Mouse (Mus musculus): ENCODE data around the gene Htr6. TPM values are rescaled to one million over a fixed set of nuclear protein-coding genes. Genes with fewer than 3 reads are reported as not detected.

The Htr6 gene
- total RNA-seq, 2 experiments from 2014 or later, result 5.9 to 6.9 TPM

GRCm38 (mm10) chr4:139059569-139059968 lies 15.8 kb downstream of the Htr6 start:
- DNase-seq (ENCODE audit: extremely low spot score in 1 of 2, low spot score in 2 of 2), result no peak
- TF ChIP-seq CTCF (IDR thresholded peaks at IDR 0.05), result no peak

GRCm38 (mm10) chr4:139058029-139058428 lies 17.3 kb downstream of the Htr6 start:
- Histone ChIP-seq H3K27ac (no peak overlapping the region), H3K4me3 (no peak overlapping the region)
- no peak for DNase-seq (ENCODE audit: extremely low spot score in 1 of 2, low spot score in 2 of 2)
- intact Hi-C loops (cut with DNase I), result no loop called here
- no peak for TF ChIP-seq CTCF (IDR thresholded peaks at IDR 0.05)

More at GRCm38 (mm10) chr4:139059569-139059968, 15.8 kb downstream of the Htr6 start:
- H3K27ac ChIP-seq, result no peak overlapping the region
- no peak overlapping the region for H3K4me3 ChIP-seq
- intact Hi-C loops (cut with DNase I), result no loop called here

DNA sequence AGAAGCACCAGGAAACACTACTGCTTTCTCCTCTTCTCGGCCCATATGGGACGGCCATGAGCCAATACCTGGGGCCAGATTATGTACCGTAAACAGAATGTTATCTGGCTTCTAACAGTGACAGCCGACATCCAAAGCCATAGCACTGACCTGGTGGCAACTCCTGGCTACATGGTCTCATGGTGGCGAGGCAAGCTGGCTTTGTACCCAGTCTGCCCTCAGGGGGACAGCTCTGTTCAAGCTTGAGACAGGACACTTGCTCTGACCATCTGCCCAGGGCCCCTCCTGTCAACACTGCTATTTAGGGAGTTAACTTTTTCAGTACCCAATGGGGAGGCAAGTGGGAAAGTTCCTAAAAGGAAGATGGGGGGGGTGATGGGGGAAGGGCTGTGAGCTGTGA lies 18.1 kb downstream of the Htr6 start:
- Histone ChIP-seq H3K27ac (no peak overlapping the region), H3K4me3 (no peak overlapping the region)
- TF ChIP-seq CTCF (IDR thresholded peaks at IDR 0.05), result no peak
- intact Hi-C loops (cut with DNase I), result no loop called here
- DNase-seq (ENCODE audit: extremely low spot score in 1 of 2, low spot score in 2 of 2), result no peak

DNA sequence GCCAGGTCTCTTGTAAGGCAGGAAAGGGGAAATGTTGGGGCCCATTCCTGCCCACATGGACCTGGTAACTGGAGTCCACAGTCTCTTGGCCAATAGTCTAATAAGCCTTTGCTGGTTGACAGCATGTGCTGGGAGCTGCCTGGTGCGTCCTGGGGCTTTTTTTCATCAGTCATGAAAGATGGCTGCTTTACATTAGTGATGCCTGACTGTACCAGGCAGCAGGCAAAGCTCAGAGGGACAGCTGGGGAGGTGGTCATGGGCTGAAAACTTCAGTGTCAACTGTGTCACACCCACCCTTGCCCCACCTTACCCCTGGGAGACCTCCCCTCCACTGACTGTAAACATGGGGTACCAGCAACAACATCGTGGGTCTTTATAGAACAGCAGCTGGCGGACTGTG lies 19.6 kb downstream of the Htr6 start:
- Histone ChIP-seq H3K4me3 (no peak overlapping the region), H3K27ac (no peak overlapping the region)
- DNase-seq (ENCODE audit: extremely low spot score in 1 of 2, low spot score in 2 of 2), result no peak
- TF ChIP-seq CTCF (IDR thresholded peaks at IDR 0.05), result no peak
- intact Hi-C loops (cut with DNase I), result no loop called here

- peak in 1 of 2 experiments; percentile 24 for DNase-seq (ENCODE audit: extremely low spot score in 1 of 2, low spot score in 2 of 2)
- Histone ChIP-seq H3K4me3 (no peak overlapping the region), H3K27ac (no peak overlapping the region)
- no peak for TF ChIP-seq CTCF (IDR thresholded peaks at IDR 0.05)
- intact Hi-C loops (cut with DNase I), result no loop called here
Measured at GRCm38 (mm10) chr4:139055336-139055735, 20.0 kb downstream of the Htr6 start.

GRCm38 (mm10) chr4:139054300-139054923 lies 21.0 kb downstream of the Htr6 start:
- TF ChIP-seq CTCF (IDR thresholded peaks at IDR 0.05), result peak; percentile 58
- no peak overlapping the region for H3K27ac ChIP-seq
- peak; percentile 47 to 70 for DNase-seq (ENCODE audit: extremely low spot score in 1 of 2, low spot score in 2 of 2)
- intact Hi-C loops (cut with DNase I), result no loop called here
- no peak overlapping the region for H3K4me3 ChIP-seq

- Histone ChIP-seq H3K4me3 (no peak overlapping the region), H3K27ac (no peak overlapping the region)
- no peak for DNase-seq (ENCODE audit: extremely low spot score in 1 of 2, low spot score in 2 of 2)
- intact Hi-C loops (cut with DNase I), result no loop called here
- no peak for TF ChIP-seq CTCF (IDR thresholded peaks at IDR 0.05)
Measured at GRCm38 (mm10) chr4:139053391-139053790, 22.0 kb downstream of the Htr6 start.

- no peak for TF ChIP-seq CTCF (IDR thresholded peaks at IDR 0.05)
- intact Hi-C loops (cut with DNase I), result no loop called here
- no peak overlapping the region for H3K27ac ChIP-seq
Measured at GRCm38 (mm10) chr4:139052796-139053195, 22.6 kb downstream of the Htr6 start.

GRCm38 (mm10) chr4:139048518-139048917 lies 26.9 kb downstream of the Htr6 start:
- H3K4me3 ChIP-seq, result no peak overlapping the region
- no peak for TF ChIP-seq CTCF (IDR thresholded peaks at IDR 0.05)
- intact Hi-C loops (cut with DNase I), result no loop called here
- no peak for DNase-seq (ENCODE audit: extremely low spot score in 1 of 2, low spot score in 2 of 2)
- H3K27ac ChIP-seq, result peak overlapping the region; percentile 33; the same call in 1 of the 2 replicates

More at GRCm38 (mm10) chr4:139052796-139053195, 22.6 kb downstream of the Htr6 start:
- DNase-seq (ENCODE audit: extremely low spot score in 1 of 2, low spot score in 2 of 2), result no peak
- no peak overlapping the region for H3K4me3 ChIP-seq

- no peak for DNase-seq (ENCODE audit: extremely low spot score in 1 of 2, low spot score in 2 of 2)
- no peak for TF ChIP-seq CTCF (IDR thresholded peaks at IDR 0.05)
- Histone ChIP-seq H3K4me3 (no peak overlapping the region), H3K27ac (no peak overlapping the region)
- intact Hi-C loops (cut with DNase I), result no loop called here
Measured at GRCm38 (mm10) chr4:139046354-139046753, 29.0 kb downstream of the Htr6 start.

DNA sequence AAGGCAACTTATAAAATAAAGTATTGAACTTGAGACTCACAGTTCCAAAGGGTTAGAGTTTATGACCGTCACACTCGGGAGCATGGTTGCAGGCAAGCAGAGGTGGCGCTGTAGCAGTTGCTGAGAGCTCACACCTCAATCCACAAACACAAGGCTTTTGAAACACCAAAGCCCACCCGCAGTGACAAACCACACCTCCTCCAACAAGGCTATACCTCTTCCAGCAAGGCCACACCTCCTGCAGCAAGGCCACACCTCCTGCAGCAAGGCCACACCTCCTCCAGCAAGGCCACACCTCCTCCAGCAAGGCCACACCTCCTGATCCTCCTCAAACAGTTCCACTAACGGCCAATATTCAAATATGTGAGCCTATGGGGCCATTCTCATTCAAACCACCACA lies 30.8 kb downstream of the Htr6 start:
- intact Hi-C loops (cut with DNase I), result no loop called here
- Histone ChIP-seq H3K27ac (no peak overlapping the region), H3K4me3 (no peak overlapping the region)
- DNase-seq (ENCODE audit: extremely low spot score in 1 of 2, low spot score in 2 of 2), result no peak
- TF ChIP-seq CTCF (IDR thresholded peaks at IDR 0.05), result no peak

DNA sequence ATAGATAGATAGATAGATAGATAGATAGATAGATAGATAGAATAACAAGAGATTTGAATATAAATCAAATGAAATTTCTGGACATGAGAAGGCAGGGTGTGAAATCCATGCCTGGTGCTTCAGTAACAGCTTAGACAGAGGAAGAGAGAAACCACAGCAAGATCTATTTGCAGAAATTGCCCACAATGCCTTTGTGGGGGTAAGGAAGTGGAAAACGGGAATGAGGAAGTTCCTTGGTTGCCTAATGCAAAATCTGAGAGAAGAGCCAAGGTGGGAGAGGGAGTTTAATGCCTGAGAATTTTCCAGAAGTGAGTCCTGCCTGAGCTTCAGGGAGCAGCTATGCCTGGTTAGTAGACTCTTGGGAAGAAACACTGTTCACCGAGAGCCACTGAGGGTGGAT lies 31.8 kb downstream of the Htr6 start:
- no peak for DNase-seq (ENCODE audit: extremely low spot score in 1 of 2, low spot score in 2 of 2)
- Histone ChIP-seq H3K4me3 (no peak overlapping the region), H3K27ac (no peak overlapping the region)
- no peak for TF ChIP-seq CTCF (IDR thresholded peaks at IDR 0.05)
- intact Hi-C loops (cut with DNase I), result no loop called here

DNA sequence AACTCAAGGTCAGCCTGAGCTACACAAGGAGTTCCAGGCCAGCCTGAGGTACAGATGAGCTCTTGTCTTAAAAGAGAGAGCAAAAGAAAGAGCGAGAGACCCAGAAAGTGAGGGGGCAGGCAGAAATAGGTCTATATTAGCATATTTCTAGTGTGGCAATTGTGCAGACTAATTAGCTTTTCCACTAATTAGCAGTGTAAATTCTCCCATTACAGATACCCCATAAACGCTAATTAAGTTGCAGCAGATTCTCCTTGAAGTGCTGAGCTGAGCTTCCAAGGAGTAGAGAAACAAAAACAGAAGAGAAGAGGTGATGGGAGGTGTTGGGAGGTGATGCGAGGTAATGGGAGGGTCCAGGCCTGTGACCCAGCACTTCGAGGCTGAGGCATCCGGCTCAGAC lies 32.8 kb downstream of the Htr6 start:
- intact Hi-C loops (cut with DNase I), result no loop called here
- no peak for TF ChIP-seq CTCF (IDR thresholded peaks at IDR 0.05)

More for the DNA sequence above, 32.8 kb downstream of the Htr6 start:
- DNase-seq (ENCODE audit: extremely low spot score in 1 of 2, low spot score in 2 of 2), result no peak
- H3K27ac ChIP-seq, result no peak overlapping the region
- no peak overlapping the region for H3K4me3 ChIP-seq
